Mouse (Mus musculus): Measurements from ENCODE around the gene Rbbp5. TPM values are rescaled to one million over a fixed set of nuclear protein-coding genes. Genes with fewer than 3 reads are reported as not detected.

Gene Rbbp5
- polyA plus RNA-seq, 1 experiment from 2014 or later = 40.3 TPM

DNA sequence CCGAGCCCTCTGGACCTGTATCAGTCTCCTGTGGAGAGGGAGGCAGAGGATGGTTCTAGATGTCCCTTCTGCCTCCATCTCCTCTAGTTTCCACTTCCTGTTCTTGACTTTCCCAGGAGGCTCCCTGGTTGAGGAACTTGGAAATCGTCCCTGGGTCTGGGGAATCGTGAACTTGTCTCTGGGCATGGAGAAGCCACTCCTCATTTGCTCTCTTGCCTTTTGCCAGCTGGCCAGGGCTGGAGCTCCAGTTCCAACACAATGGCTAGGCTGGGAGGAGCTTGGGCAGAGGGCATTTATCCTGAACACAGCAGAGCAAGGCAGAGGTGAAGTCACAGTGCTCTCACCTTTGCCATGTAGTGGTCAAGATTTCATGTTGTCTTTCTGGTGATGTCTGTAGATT, 59.3 kb downstream of the Rbbp5 start:
- H3K27ac ChIP-seq (ENCODE audit: low read depth) = no peak overlapping the region
- peaks cover 12% of the 10 kb centered on the region for H3K4me1 ChIP-seq (replicated peaks; ENCODE audit: control insufficient read depth, insufficient read depth, low read length)
- no peak overlapping the region for H3K4me3 ChIP-seq (ENCODE audit: low read depth, low read length)
- no peaks in the 10 kb centered on the region for H3K36me3 ChIP-seq (ENCODE audit: control insufficient read depth, insufficient read depth, low read length)
- 83% methylated on average over 3 of the region's 3 CpGs for WGBS
- DNase-seq (ENCODE audit: low spot score) (no peak), ATAC-seq (replicated peaks; ENCODE audit: low FRiP score, low TSS enrichment, low read depth) (no peak)
- no peak overlapping the region for H3K9ac ChIP-seq (ENCODE audit: low read length)
- 0 out of 2 replicates have a peak, but pooled peaks cover 3% of the 10 kb centered on the region for H3K27me3 ChIP-seq (replicated peaks; ENCODE audit: control insufficient read depth, insufficient read depth, low read length)
- no peak overlapping the region for H3K4me2 ChIP-seq (ENCODE audit: low read length)
- H3K9me3 ChIP-seq (ENCODE audit: control insufficient read depth, low read length) = no peaks in the 10 kb centered on the region

DNA sequence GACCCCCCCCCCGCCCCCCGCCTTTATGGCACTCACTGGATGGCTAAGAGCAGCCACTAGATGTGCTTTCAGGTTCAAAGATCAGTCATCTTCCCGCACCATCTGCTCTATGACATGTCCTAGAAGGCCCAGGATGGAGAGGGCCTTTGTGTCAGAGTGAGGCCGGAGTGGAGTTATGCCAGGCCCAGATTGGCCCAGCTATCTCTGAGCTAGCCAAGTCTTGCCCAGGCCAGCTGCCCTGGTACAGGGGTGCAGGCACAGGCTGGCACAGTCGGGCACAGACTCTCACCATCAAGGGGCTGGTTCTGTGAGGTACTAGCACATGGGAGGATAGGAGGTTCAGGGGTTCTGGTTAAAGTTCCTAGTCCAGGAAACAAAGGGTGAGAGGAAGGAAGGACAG, 60.6 kb downstream of the Rbbp5 start:
- Histone ChIP-seq H3K4me1 (replicated peaks; ENCODE audit: control insufficient read depth, insufficient read depth, low read length) (peaks cover 25% of the 10 kb centered on the region), H3K27ac (ENCODE audit: low read depth) (no peak overlapping the region), H3K36me3 (ENCODE audit: control insufficient read depth, insufficient read depth, low read length) (no peaks in the 10 kb centered on the region), H3K9ac (ENCODE audit: low read length) (no peak overlapping the region), H3K4me3 (ENCODE audit: low read depth, low read length) (no peak overlapping the region), H3K4me2 (ENCODE audit: low read length) (no peak overlapping the region), H3K27me3 (replicated peaks; ENCODE audit: control insufficient read depth, insufficient read depth, low read length) (peaks cover 13% of the 10 kb centered on the region), H3K9me3 (ENCODE audit: control insufficient read depth, low read length) (no peaks in the 10 kb centered on the region)
- WGBS = 86% methylated on average over 5 of the region's 5 CpGs
- DNase-seq (ENCODE audit: low spot score) = no peak
- no peak for ATAC-seq (replicated peaks; ENCODE audit: low FRiP score, low TSS enrichment, low read depth)

- Histone ChIP-seq H3K4me2 (ENCODE audit: low read length) (no peak overlapping the region), H3K4me3 (ENCODE audit: low read depth, low read length) (no peak overlapping the region), H3K4me1 (replicated peaks; ENCODE audit: control insufficient read depth, insufficient read depth, low read length) (peaks cover 20% of the 10 kb centered on the region), H3K9me3 (ENCODE audit: control insufficient read depth, low read length) (no peaks in the 10 kb centered on the region), H3K36me3 (ENCODE audit: control insufficient read depth, insufficient read depth, low read length) (no peaks in the 10 kb centered on the region), H3K27me3 (replicated peaks; ENCODE audit: control insufficient read depth, insufficient read depth, low read length) (peaks cover 31% of the 10 kb centered on the region), H3K9ac (ENCODE audit: low read length) (no peak overlapping the region), H3K27ac (ENCODE audit: low read depth) (no peak overlapping the region)
- ATAC-seq (replicated peaks; ENCODE audit: low FRiP score, low TSS enrichment, low read depth) = no peak; the same call in 1 of the 2 replicates
- 51% methylated on average over 7 of the region's 7 CpGs for WGBS
- no peak for DNase-seq (ENCODE audit: low spot score)
Observed at GRCm38 (mm10) chr1:132540701-132541100, 63.5 kb downstream of the Rbbp5 start.

GRCm38 (mm10) chr1:132541171-132541823, 64.1 kb downstream of the Rbbp5 start:
- Histone ChIP-seq H3K4me2 (ENCODE audit: low read length) (no peak overlapping the region), H3K27ac (ENCODE audit: low read depth) (no peak overlapping the region), H3K4me3 (ENCODE audit: low read depth, low read length) (no peak overlapping the region), H3K27me3 (replicated peaks; ENCODE audit: control insufficient read depth, insufficient read depth, low read length) (peaks cover 31% of the 10 kb centered on the region), H3K4me1 (replicated peaks; ENCODE audit: control insufficient read depth, insufficient read depth, low read length) (peaks cover 20% of the 10 kb centered on the region), H3K36me3 (ENCODE audit: control insufficient read depth, insufficient read depth, low read length) (no peaks in the 10 kb centered on the region), H3K9me3 (ENCODE audit: control insufficient read depth, low read length) (no peaks in the 10 kb centered on the region), H3K9ac (ENCODE audit: low read length) (no peak overlapping the region)
- WGBS = 3% methylated on average over 14 of the region's 14 CpGs
- ATAC-seq (replicated peaks; ENCODE audit: low FRiP score, low TSS enrichment, low read depth) (peak; percentile 79), DNase-seq (ENCODE audit: low spot score) (peak; percentile 76)

DNA sequence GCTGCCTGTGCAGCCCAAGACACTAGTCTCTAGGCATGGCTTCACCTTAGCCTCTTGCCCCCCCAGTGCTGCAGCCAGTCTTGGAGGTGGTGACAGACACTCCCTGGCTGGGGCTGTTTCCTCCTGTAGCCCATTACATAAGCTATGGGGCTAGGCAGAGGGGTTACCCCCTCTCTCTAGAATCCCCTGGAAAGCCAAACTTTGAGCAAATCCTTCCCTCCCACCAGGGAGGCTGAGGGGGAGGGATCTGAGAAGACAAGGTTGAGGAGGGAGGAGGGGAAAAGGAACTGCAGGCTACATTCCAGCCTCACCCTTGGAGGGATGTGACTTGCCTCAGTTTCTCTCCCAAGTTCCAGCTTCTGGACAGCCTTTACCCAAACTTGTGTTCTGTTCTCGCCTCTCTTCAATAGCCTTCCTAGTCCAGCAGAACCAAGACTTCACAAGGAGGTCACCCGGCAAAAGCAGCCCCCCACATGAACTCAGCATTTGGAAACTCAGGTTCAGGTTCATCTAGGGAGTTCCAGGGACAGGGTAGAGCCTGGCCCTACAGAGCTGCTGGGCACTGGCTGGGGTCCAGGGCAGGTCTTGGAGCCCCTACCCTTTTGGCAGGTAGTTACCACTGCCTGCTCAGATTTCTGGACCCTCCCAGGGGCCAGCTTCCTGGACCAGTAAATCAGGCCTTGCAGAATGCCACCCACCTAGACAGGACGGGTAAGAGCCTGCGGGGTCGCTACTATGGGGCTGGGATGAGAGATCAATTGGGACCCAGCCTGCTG, 64.8 kb downstream of the Rbbp5 start:
- DNase-seq (ENCODE audit: low spot score) (no peak), ATAC-seq (replicated peaks; ENCODE audit: low FRiP score, low TSS enrichment, low read depth) (no peak)
- peak overlapping the region; percentile 47 for H3K4me2 ChIP-seq (ENCODE audit: low read length)
- no peaks in the 10 kb centered on the region for H3K36me3 ChIP-seq (ENCODE audit: control insufficient read depth, insufficient read depth, low read length)
- no peak overlapping the region for H3K9ac ChIP-seq (ENCODE audit: low read length)
- H3K4me1 ChIP-seq (replicated peaks; ENCODE audit: control insufficient read depth, insufficient read depth, low read length) = peaks cover 20% of the 10 kb centered on the region
- no peak overlapping the region for H3K27ac ChIP-seq (ENCODE audit: low read depth)
- WGBS = 16% methylated on average over 5 of the region's 5 CpGs
- no peak overlapping the region for H3K4me3 ChIP-seq (ENCODE audit: low read depth, low read length)
- peaks cover 31% of the 10 kb centered on the region for H3K27me3 ChIP-seq (replicated peaks; ENCODE audit: control insufficient read depth, insufficient read depth, low read length)
- H3K9me3 ChIP-seq (ENCODE audit: control insufficient read depth, low read length) = no peaks in the 10 kb centered on the region

- peaks cover 20% of the 10 kb centered on the region for H3K4me1 ChIP-seq (replicated peaks; ENCODE audit: control insufficient read depth, insufficient read depth, low read length)
- 2% methylated on average over 30 of the region's 30 CpGs for WGBS
- no peaks in the 10 kb centered on the region for H3K36me3 ChIP-seq (ENCODE audit: control insufficient read depth, insufficient read depth, low read length)
- H3K4me3 ChIP-seq (ENCODE audit: low read depth, low read length) = peak within 1 kb of the TSS; percentile 16; the same call in 1 of the 2 replicates
- H3K4me2 ChIP-seq (ENCODE audit: low read length) = peak within 1 kb of the TSS; percentile 47
- no peak within 1 kb of the TSS for H3K27ac ChIP-seq (ENCODE audit: low read depth)
- ATAC-seq (replicated peaks; ENCODE audit: low FRiP score, low TSS enrichment, low read depth) (0 out of 2 replicates have a peak, but pooled peaks have one; percentile 29), DNase-seq (ENCODE audit: low spot score) (no peak)
- no peak within 1 kb of the TSS for H3K9ac ChIP-seq (ENCODE audit: low read length)
- peaks cover 31% of the 10 kb centered on the region for H3K27me3 ChIP-seq (replicated peaks; ENCODE audit: control insufficient read depth, insufficient read depth, low read length)
- no peaks in the 10 kb centered on the region for H3K9me3 ChIP-seq (ENCODE audit: control insufficient read depth, low read length)
Observed at GRCm38 (mm10) chr1:132542762-132543306, 65.7 kb downstream of the Rbbp5 start, which contains the start of gene Cntn2. Gene Cntn2 (minus strand): TSS chr1:132543256.

GRCm38 (mm10) chr1:132543789-132544188, 66.6 kb downstream of the Rbbp5 start:
- no peak overlapping the region for H3K4me3 ChIP-seq (ENCODE audit: low read depth, low read length)
- no peaks in the 10 kb centered on the region for H3K36me3 ChIP-seq (ENCODE audit: control insufficient read depth, insufficient read depth, low read length)
- H3K27ac ChIP-seq (ENCODE audit: low read depth) = no peak overlapping the region
- H3K9ac ChIP-seq (ENCODE audit: low read length) = no peak overlapping the region
- no peak for DNase-seq (ENCODE audit: low spot score)
- 72% methylated on average over 8 of the region's 8 CpGs for WGBS
- no peak for ATAC-seq (replicated peaks; ENCODE audit: low FRiP score, low TSS enrichment, low read depth)
- no peak overlapping the region for H3K4me2 ChIP-seq (ENCODE audit: low read length)
- H3K9me3 ChIP-seq (ENCODE audit: control insufficient read depth, low read length) = no peaks in the 10 kb centered on the region
- H3K4me1 ChIP-seq (replicated peaks; ENCODE audit: control insufficient read depth, insufficient read depth, low read length) = peaks cover 20% of the 10 kb centered on the region
- peaks cover 31% of the 10 kb centered on the region for H3K27me3 ChIP-seq (replicated peaks; ENCODE audit: control insufficient read depth, insufficient read depth, low read length)

All from intestine, embryonic 14.5 days (tissue).